Mouse (Mus musculus) neutrophil, adult 59 days (primary cell): Measurements from ENCODE around the gene Zdhhc19. TPM values are rescaled to one million over a fixed set of nuclear protein-coding genes. Genes with fewer than 3 reads are reported as not detected.

Experiments
- total RNA-seq, 2 experiments: library from RNA; stranded (reverse); gene quantifications; 1 replicate in 1 of 2; 2 replicates in 1 of 2; pipeline ENCODE4 v1.2.4; 2023

Zdhhc19 gene
- total RNA-seq = not detected

DNA sequence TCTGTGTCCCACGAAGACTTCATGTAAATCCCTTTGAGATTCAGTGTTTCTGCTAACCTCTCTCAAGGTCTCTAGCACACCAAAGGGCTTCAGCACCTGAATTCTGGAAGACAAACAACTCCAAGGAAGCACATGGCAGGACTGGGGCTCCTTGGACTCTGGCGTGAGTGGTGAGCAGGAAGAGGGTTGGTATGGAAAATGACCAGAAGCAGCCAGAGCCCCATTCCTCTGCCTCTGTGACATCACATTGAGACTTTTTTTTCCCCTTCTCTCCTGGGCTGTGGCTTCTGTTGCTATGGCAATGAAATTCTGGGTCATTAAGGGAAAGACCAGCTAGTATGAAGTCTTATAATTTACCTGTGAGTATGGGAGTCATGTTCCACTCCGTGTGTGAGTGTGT, at the start of gene Zdhhc19:
TSS of gene Zdhhc19 (plus strand) at position 301 of the 400 bp plus-strand sequence.

DNA sequence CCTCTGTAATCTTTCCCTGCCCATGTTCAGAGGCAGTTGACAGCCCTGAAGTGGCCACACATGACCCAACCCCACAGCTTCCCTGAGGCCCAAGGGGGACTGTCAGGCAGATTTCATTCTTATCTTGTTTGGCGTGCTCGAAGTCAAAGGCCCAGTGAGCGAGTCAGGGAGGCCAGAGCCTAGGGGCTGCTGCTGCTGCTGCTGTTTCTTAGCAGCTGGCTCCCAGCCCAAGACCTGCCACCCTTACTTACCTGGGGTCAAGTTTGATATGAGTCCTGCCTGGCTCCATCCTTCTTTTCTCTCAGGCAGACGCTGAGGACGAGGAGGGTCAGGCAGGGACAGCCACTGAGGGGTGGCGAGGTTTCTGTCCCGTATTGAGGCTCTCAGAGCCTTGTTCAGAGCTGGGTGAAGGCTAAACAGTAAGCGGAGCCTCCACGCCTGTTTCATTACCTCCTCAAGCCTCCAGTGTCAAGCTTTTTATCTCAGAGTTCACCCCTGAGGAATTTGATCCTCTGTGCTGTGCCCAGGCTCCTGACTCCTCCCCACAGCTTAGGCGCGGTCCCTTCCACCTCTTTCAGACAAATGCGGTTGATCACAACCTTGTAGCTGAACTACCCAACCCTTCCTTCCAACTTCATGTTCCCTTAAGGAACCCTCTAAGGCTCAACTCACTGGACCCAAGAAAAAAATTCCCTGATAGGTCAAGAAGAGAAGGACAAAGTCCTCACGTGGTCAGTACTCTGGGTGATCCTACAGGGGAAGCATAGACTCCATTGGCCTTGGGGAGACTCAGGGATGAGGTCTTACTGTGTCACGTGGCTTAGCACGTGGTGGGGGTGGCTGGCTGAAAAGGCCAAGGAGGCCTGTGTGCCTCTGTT, 8.6 kb upstream of the Zdhhc19 start, which contains the start of gene Slc51a:
TSS of gene Slc51a (minus strand) at position 646 of the 878 bp plus-strand sequence.

GRCm38 (mm10) chr16:32608712-32609400, 112.8 kb downstream of the Zdhhc19 start, which contains the start of gene Tfrc:
Gene Tfrc, plus strand, starts transcription at chr16:32608920.

Other genes starting within 250 kb of the Zdhhc19 start
- gene Fbxo45, start 249.1 kb upstream of the Zdhhc19 start, total RNA-seq = 1 to 10 TPM; 9.2 to 9.4 TPM
- gene Wdr53, start 249.0 kb upstream of the Zdhhc19 start, total RNA-seq = 10 to 100 TPM; 11.5 to 11.9 TPM
- under 1 TPM; 0.35 to 0.58 TPM for gene Smco1, start 224.8 kb upstream of the Zdhhc19 start, total RNA-seq
- 10 to 100 TPM; 16.5 to 20.2 TPM for gene Rnf168, start 218.8 kb upstream of the Zdhhc19 start, total RNA-seq
- 10 to 100 TPM; 42.0 to 45.8 TPM for gene Ubxn7, start 164.0 kb upstream of the Zdhhc19 start, total RNA-seq
- not detected for gene Tm4sf19, start 95.8 kb upstream of the Zdhhc19 start, total RNA-seq
- 10 to 100 TPM; 14.4 to 16.4 TPM for gene Tctex1d2, start 76.6 kb upstream of the Zdhhc19 start, total RNA-seq
- gene Pcyt1a, start 65.3 kb upstream of the Zdhhc19 start, total RNA-seq = 100 to 1,000 TPM; 106 to 112 TPM
- not detected for gene Slc51a, start 8.4 kb upstream of the Zdhhc19 start, total RNA-seq
- 10 to 100 TPM; 33.8 to 49.6 TPM for gene Tfrc, start 112.7 kb downstream of the Zdhhc19 start, total RNA-seq
- 10 to 100 TPM; 18.6 to 27.6 TPM for gene Tnk2, start 147.6 kb downstream of the Zdhhc19 start, total RNA-seq
- not detected for gene Muc4, start 239.6 kb downstream of the Zdhhc19 start, total RNA-seq